Mouse (Mus musculus): ENCODE data around the gene Sept12.

- TF ChIP-seq POLR2A (IDR thresholded peaks at IDR 0.05; ENCODE audit: borderline replicate concordance, insufficient read depth, low read length): no peak
- no peak for TF ChIP-seq CTCF (IDR thresholded peaks at IDR 0.05; ENCODE audit: borderline replicate concordance, insufficient read depth, low read depth, low read length)
Observed at GRCm38 (mm10) chr16:4969055-4969843, 28.4 kb downstream of the Sept12 start.

All from cerebellum, adult 2 months (tissue).